Mouse (Mus musculus): ENCODE results near the gene Coq8a.

The Coq8a gene

DNA sequence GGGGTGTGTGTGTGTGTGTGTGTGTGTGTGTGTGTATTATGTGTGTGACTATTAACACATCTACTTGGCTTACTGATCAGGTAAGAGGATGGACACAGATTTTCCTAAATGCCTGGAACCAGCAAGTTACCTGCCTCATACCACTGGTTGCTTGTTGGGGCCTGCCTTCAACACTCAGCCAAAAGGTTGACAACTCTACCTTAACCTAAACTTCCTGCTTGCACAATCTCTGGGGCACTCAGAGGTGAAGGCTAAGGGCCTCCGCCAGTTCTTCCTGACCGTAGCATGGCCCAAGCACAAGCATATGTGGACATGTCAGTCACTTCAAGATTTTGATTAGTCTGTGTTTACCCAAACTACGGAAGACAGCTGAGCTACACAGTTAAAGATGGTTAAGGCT, 1.4 kb downstream of the Coq8a start:
- DNase-seq (ENCODE audit: low spot score in 2 of 2): peak; percentile 33 to 67

DNA sequence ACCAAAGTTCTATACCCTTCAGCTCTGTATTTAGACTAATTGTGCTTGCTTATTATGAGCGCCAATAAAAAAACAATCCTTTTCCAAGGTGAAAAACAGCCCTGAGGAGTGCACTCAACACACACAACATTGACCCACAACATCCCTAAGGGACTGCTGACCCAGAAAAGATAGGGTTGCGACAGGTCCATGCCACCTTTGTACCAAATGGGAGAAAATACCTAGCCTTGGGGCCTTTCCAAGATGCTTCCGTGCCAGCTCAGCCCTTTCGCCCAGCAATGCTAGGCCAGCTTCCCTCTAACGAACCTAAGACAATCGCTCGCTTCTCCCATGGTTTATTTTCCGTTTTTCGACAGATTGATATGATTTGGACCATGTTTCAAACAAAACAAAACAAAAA, 2.9 kb downstream of the Coq8a start:
- no peak for DNase-seq (ENCODE audit: low spot score in 2 of 2)

- DNase-seq (ENCODE audit: low spot score in 2 of 2): peak; percentile 97 to 98
These were observed 3.6 kb downstream of the Coq8a start for GRCm38 (mm10) chr1:180195703-180196381.

DNA sequence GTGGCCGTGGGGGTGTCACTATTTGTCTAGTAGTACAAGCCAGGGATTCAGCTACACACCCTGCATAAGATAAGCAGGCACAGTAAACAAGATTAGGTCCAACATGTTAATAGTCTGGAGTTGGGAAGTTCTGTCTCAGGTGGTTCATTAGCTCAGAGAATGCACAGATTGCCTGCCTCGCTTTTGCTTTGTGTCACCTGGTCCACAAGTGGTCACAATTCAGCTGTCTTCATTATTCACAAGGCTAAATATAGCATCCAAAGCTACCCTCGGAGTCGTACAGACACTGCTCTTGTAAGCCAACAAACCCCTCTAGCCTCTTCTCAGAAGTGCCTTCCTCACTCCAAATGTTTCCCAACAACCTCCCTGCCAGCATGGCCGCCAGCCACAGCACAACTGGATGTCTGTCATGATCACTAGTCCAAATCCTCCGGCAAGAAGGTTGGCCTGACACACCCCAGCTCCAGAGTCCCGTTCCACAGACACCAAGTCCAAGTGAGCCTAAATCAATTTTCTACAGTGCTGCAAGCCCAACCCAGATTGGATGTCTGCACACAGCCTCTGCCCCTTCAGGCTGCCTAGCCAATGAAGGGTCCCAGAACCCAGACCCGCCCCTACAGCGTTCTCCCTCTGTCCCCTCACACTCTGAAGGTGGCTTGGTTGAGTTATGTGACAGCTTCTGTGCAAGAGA, 4.5 kb downstream of the Coq8a start:
- peak in 1 of 2 experiments; percentile 27 for DNase-seq (ENCODE audit: low spot score in 2 of 2)

GRCm38 (mm10) chr1:180194048-180194447, 5.4 kb downstream of the Coq8a start:
- DNase-seq (ENCODE audit: low spot score in 2 of 2): no peak

DNA sequence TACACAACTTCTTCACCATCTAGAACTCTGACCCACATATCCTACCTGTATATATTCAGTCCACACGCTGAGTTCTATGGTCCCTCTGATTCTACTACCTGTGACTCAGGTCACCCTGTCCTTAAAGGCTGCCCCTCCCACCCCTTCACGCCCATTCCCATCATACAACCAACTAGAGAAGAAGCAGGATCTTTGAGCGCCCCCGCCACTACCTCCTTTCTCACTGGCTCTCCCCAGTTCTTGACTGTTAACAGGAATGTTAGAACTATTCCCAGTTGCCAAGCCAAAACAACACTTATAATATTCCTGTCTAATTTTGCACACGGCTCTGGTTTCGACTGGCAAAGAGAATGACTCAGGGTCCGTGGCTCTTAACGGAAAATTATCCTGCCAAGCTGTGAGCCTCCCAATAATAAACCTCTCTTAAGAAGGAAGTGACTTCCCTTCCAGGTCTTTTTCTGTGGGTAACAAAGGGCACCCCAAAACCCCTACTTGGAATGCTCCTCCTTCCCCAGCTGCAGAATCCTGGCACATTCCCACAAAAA, 5.9 kb downstream of the Coq8a start:
- no peak for DNase-seq (ENCODE audit: low spot score in 2 of 2)

DNA sequence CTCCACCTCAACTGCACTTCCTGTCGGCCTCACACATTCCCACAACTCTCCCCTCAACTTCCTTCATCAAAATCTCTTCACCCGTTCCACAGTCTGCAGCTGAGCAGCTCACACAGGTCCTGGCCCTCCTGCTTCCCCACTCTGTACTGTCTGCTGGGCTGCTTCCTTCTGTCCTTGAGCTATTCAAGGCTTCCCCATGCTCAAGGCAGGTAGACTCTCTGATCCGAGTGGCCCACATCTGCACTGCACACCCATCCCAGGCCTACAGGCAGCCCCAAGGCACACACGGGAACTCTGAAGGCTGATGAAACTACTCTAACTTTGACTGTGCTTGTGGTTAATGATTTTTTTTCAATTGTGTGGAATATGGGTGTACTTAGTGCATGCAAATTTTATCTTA, 6.5 kb downstream of the Coq8a start:
- DNase-seq (ENCODE audit: low spot score in 2 of 2): no peak

- DNase-seq (ENCODE audit: low spot score in 2 of 2): no peak
These were observed 7.7 kb downstream of the Coq8a start for GRCm38 (mm10) chr1:180191651-180192220.

- no peak for DNase-seq (ENCODE audit: low spot score in 2 of 2)
These were observed 8.3 kb downstream of the Coq8a start for GRCm38 (mm10) chr1:180191112-180191511.

- DNase-seq (ENCODE audit: low spot score in 2 of 2): no peak
These were observed 10.5 kb downstream of the Coq8a start for GRCm38 (mm10) chr1:180188951-180189350.

DNA sequence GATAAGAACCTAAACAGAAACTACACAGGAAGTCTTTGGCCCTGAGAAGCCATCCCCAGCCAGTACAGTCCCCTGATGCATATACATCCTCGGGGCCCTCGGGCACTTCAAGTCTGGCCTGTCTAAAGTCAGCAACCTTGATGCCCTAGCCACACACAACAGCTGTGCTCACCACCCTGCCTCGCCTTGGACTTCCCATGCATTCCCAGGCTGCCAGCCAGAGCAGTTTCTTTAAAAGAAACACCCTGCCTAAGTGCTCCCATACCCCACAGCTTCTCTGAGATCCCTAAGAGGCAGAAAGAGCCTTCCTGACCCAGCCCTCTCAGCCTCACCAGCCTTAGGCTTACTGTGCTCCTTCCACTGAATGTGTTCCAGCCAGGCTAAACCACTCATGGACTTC, 13.0 kb downstream of the Coq8a start:
- no peak for DNase-seq (ENCODE audit: low spot score in 2 of 2)

- no peak for DNase-seq (ENCODE audit: low spot score in 2 of 2)
These were observed 13.5 kb downstream of the Coq8a start for GRCm38 (mm10) chr1:180185877-180186276.

- DNase-seq (ENCODE audit: low spot score in 2 of 2): no peak
These were observed 14.6 kb downstream of the Coq8a start for GRCm38 (mm10) chr1:180184768-180185167.

DNA sequence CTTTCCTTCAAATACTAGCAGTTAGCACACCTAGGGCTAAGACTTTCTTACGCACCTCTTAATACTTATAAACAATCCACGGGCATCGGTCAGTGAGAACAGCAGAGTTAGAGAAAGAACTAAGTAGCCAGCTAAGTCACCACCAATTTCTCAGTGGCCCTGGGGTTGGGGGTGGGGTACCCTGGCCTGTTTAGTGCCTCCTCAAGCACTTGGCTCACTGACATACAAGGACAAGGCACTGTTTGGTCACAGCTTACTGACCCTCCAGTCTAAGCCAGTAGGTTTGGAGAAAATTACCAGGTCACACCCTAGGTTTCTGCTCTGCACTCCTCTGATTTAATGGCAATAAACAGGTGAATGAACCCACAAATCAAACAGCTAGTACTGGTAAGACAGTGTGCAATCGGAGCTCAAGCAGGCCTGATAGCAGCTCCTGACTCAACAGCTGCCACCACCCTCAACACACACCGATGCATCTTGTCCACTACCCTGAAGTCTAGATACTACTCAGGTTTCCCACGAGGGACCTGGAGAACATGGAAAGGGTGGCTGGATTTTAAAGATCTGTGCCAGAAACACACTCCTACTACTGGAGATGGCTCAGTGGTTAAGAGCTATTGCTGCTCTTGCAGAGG, 15.8 kb downstream of the Coq8a start:
- DNase-seq (ENCODE audit: low spot score in 2 of 2): no peak

GRCm38 (mm10) chr1:180182731-180183130, 16.7 kb downstream of the Coq8a start:
- DNase-seq (ENCODE audit: low spot score in 2 of 2): no peak

GRCm38 (mm10) chr1:180181966-180182319, 17.5 kb downstream of the Coq8a start:
- DNase-seq (ENCODE audit: low spot score in 2 of 2): no peak

- no peak for DNase-seq (ENCODE audit: low spot score in 2 of 2)
These were observed 18.0 kb downstream of the Coq8a start for GRCm38 (mm10) chr1:180181304-180181965.

DNA sequence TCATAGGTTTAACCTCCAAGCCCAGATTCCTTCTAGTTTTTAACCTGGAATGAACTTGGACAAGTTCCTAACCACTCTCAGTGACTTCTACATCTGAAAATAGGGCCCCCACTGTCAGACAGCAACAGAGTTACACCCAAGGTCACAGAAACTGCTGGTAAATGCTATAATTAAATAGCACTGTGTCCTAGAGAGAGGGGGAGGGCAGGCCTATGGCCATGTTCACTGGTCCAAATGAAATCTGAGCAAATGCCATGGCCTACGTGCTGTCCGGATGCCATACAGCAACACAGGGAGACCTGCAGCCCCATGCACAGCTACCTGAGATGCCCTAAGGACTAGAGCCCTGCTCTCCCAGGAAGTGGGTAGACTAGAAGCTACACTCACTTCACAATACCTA, 19.6 kb downstream of the Coq8a start:
- DNase-seq (ENCODE audit: low spot score in 2 of 2): no peak

DNA sequence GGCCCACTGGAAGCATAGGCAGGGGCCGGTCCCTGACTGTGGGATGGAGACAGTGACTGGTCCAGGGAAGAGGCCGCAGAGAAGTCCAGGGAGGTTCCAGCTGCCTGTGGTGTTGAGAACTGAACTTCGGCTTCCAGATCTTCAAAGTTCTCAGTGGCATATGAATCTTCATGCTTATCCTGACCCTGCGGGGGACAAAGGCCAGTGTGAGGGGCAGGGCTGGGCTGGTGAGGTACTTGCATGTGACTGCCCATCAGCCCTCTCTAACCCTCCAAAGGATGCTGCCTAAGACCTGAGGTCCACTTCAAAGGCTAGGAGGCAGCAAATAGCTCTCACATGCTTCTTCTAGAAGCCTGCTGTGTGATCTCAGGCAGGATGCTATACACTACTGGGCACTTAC, 20.3 kb downstream of the Coq8a start:
- no peak for DNase-seq (ENCODE audit: low spot score in 2 of 2)

DNA sequence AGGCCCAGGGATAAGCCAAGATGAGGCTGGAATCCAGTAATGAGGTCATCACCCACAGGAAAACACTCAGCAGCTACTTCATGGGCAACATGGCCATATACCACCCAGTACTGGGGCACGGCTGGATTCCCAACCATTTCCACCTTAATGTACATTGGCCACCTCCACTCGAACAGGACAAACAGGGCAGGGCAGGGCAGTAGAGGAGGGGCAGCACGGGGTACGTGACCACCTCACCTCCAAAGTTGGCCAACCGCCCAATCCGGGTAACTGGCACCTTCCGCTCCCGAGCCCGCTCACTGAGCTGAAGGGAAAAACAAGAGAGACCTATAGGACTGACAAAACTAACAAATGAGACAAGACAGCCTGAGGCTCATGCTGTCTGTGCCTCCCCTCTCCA, 21.1 kb downstream of the Coq8a start:
- DNase-seq (ENCODE audit: low spot score in 2 of 2): no peak

DNA sequence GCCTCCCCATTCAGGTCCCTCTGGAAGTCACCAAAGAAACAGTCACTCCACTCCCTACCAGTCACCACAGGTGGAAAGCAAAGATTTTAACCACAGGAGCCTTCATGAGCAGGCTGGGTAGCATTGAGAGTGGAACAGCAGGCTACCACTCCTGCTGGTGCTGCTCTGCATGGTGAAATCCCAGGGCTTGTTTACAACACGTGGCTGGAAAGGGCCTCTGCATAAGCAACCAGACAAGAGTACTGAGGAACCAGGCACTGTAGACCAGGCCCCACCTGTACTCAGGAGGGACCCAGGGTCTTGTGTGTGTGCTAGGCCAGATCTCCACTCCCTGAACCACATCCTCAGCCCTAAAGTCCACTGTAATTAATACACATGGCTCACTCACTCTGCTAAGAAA, 22.6 kb downstream of the Coq8a start:
- no peak for DNase-seq (ENCODE audit: low spot score in 2 of 2)

DNA sequence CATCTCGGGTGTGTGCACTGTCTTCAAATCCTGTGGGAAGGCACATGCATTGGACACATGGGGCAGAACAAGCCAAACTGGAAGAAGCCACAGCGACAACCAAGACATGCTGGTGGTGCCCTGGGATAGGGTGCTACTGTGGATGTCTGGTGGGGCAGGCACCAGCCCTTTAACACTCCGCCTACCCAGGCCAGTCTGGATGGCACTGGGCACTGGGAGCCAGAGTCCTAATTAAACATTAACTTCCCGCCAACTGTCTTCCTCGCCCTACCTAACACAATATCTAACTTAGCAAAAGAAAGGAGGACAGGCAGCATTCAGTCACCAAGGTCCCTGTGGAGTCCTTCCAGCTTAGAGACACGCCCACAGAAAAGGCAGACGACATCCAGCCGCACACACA, 23.8 kb downstream of the Coq8a start:
- no peak for DNase-seq (ENCODE audit: low spot score in 2 of 2)
